Mouse (Mus musculus) heart, adult 2 months (tissue): Measurements from ENCODE around the gene Btnl6.

Experiments
- CTCF ChIP-seq: fragments of 200-600 bp; IDR thresholded peaks from 2 replicates; pipeline ENCODE4 v1.8.1; 2022; ENCODE audit warnings: antibody characterized with exemption, mild to moderate bottlenecking, moderate library complexity
- EP300 ChIP-seq: fragments of 200-500 bp; IDR thresholded peaks from 2 replicates; pipeline ENCODE4 v1.6.1; 2011; ENCODE audit warnings: low read depth, low read length, control low read depth; ENCODE audit not compliant: insufficient read depth
- POLR2A ChIP-seq: fragments of 200-500 bp; IDR thresholded peaks from 2 replicates; pipeline ENCODE4 v1.6.1; 2011; ENCODE audit warnings: mild to moderate bottlenecking, low read depth, low read length, control low read depth; ENCODE audit not compliant: insufficient read depth

DNA sequence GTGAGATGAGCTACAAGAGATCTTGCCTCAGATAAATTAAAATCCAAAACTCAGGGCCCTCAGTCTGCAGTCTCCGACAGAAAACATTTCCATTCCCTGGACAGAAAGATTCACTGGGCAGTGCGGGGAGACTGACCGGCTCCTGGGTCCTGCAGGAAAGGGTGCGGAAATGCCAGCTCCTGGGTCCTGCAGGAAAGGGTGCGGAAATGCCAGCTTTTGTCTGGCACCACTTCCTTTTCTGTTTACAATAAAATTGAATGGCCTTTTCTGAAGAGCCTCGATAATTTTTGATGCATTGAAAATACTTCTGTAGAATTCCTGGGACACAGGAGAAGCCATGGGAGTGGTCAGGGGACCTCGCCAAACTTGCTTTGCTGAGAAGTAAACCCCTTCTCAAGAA is 42.0 kb upstream of the Btnl6 start:
- no peak for TF ChIP-seq CTCF
- TF ChIP-seq EP300 = no peak
- no peak for TF ChIP-seq POLR2A
